26 mouse cellular contexts compared by ENCODE assay signal in genomic region chr5:81085152-81085551, GRCm38 (mm10).
DNase-seq lines count a peak whose midpoint lies in the region; ATAC-seq and TF ChIP-seq lines count a peak whose summit lies in the region.
"Had no signal": no experiment of that assay in that cellular context is flagged by ENCODE, and none has a peak within 500 bp of the region (broad histone marks: within the 10 kb centered on the region; RNA-seq: fewer than 3 reads in every experiment).

No protein-coding gene starts in this region.

- TF ChIP-seq POLR2A in brain, embryonic 14.5 days (IDR thresholded peaks at IDR 0.05; ENCODE audit: borderline replicate concordance, extremely low read depth, insufficient read depth, insufficient read length, poor library complexity, severe bottlenecking), result no peak

- no peaks in the 10 kb centered on the region for H3K27me3 ChIP-seq in hindbrain, postnatal 0 days (ENCODE audit: insufficient read depth, low read length)
- no peaks in the 10 kb centered on the region for H3K27me3 ChIP-seq in hindbrain, embryonic 10.5 days (ENCODE audit: insufficient read depth, poor library complexity, severe bottlenecking)
- H3K27me3 ChIP-seq: heart, embryonic 13.5 days; limb, embryonic 13.5 days; liver, embryonic 13.5 days; megakaryocyte, embryonic 14.5 days; midbrain, embryonic 13.5 days had no signal

- WGBS in hindbrain, postnatal 0 days, result 23% methylated on average over 4 of the region's 4 CpGs
- 89% methylated on average over 4 of the region's 4 CpGs for WGBS in hindbrain, embryonic 10.5 days

- peak; percentile 19 to 62 for DNase-seq in cerebellum, postnatal 10 days
- no peak for DNase-seq in cerebellum, adult 11-12 months
- DNase-seq in hindbrain, postnatal 0 days (ENCODE audit: low spot score), result peak; percentile 51
- DNase-seq in hindbrain, embryonic 10.5 days (ENCODE audit: low spot score), result no peak
- DNase-seq in 3T3-L1 (ENCODE audit: low read depth, low spot score), result peak; percentile 45
- DNase-seq in brain, embryonic 14.5 days (ENCODE audit: low read depth), result peak; percentile 81
- DNase-seq: adrenal gland, adult 2 months; cerebellum, adult 8-10 months; gastrocnemius, adult 2 months; heart, adult 11 months; heart, postnatal 36 days; kidney, postnatal 4 days; liver, embryonic 13.5 days; lung, adult 2 months; thymus, adult 2 months; thymus, postnatal 4 days had no signal

- no peak overlapping the region for H3K27ac ChIP-seq in hindbrain, postnatal 0 days
- no peak overlapping the region for H3K27ac ChIP-seq in hindbrain, embryonic 10.5 days
- H3K27ac ChIP-seq: gastrocnemius, adult 2 months; heart, embryonic 13.5 days; limb, embryonic 13.5 days; liver, embryonic 13.5 days; midbrain, embryonic 13.5 days; stomach, postnatal 0 days had no signal

- no peak for TF ChIP-seq CTCF in hindbrain, postnatal 0 days (IDR thresholded peaks at IDR 0.05; ENCODE audit: low read depth)
- TF ChIP-seq CTCF in brain, embryonic 14.5 days (IDR thresholded peaks at IDR 0.05; ENCODE audit: borderline replicate concordance, extremely low read depth, insufficient read depth, insufficient read length), result no peak

- H3K9ac ChIP-seq in hindbrain, postnatal 0 days (replicated peaks; ENCODE audit: low read length), result no peak overlapping the region
- H3K9ac ChIP-seq: heart, embryonic 13.5 days; limb, embryonic 13.5 days; liver, embryonic 13.5 days; midbrain, embryonic 13.5 days had no signal

- no peaks in the 10 kb centered on the region for H3K4me1 ChIP-seq in hindbrain, postnatal 0 days (ENCODE audit: insufficient read depth, low read length)
- H3K4me1 ChIP-seq in hindbrain, embryonic 10.5 days (replicated peaks), result no peaks in the 10 kb centered on the region
- H3K4me1 ChIP-seq: heart, embryonic 13.5 days; liver, embryonic 13.5 days; megakaryocyte, embryonic 14.5 days had no signal

- no peak overlapping the region for H3K4me2 ChIP-seq in hindbrain, postnatal 0 days (ENCODE audit: low read depth, low read length)
- H3K4me2 ChIP-seq: heart, embryonic 13.5 days; limb, embryonic 13.5 days; liver, embryonic 13.5 days; midbrain, embryonic 13.5 days had no signal

- no peak for ATAC-seq in hindbrain, postnatal 0 days
- ATAC-seq in granulocyte monocyte progenitor cell, adult 5-6 weeks (replicated peaks; ENCODE audit: poor library complexity, severe bottlenecking), result no peak
- ATAC-seq: CD4-positive, CD25-positive, alpha-beta regulatory T cell, adult 4 months; hindbrain, embryonic 16.5 days; intestine, embryonic 16.5 days; midbrain, embryonic 13.5 days; Patski had no signal

- H3K4me3 ChIP-seq in hindbrain, postnatal 0 days (ENCODE audit: low read length), result no peak overlapping the region
- no peak overlapping the region for H3K4me3 ChIP-seq in hindbrain, embryonic 10.5 days
- H3K4me3 ChIP-seq: gastrocnemius, adult 2 months; heart, embryonic 13.5 days; limb, embryonic 13.5 days; liver, embryonic 13.5 days; megakaryocyte, embryonic 14.5 days; midbrain, embryonic 13.5 days had no signal

- no peaks in the 10 kb centered on the region for H3K36me3 ChIP-seq in hindbrain, postnatal 0 days (ENCODE audit: insufficient read depth, low read length)
- H3K36me3 ChIP-seq in hindbrain, embryonic 10.5 days, result no peaks in the 10 kb centered on the region
- H3K36me3 ChIP-seq: heart, embryonic 13.5 days; limb, embryonic 13.5 days; liver, embryonic 13.5 days; midbrain, embryonic 13.5 days had no signal

- no peaks in the 10 kb centered on the region for H3K9me3 ChIP-seq in hindbrain, postnatal 0 days (ENCODE audit: low read length)
- H3K9me3 ChIP-seq in hindbrain, embryonic 10.5 days, result no peaks in the 10 kb centered on the region
- H3K9me3 ChIP-seq: heart, embryonic 13.5 days; limb, embryonic 13.5 days; liver, embryonic 13.5 days; megakaryocyte, embryonic 14.5 days; midbrain, embryonic 13.5 days had no signal

Comparison
In these comparisons a context has a peak if more than half of its experiments do, and no peak if none do; other contexts are left out.
1. DNase-seq: peak in cerebellum, postnatal 10 days (2 of 2), hindbrain, postnatal 0 days (single experiment), 3T3-L1 (single experiment) and brain, embryonic 14.5 days (single experiment); none in cerebellum, adult 11-12 months (single experiment) and hindbrain, embryonic 10.5 days (single experiment).